Mouse (Mus musculus): Measurements from ENCODE around the gene Gm9821.

Gene Gm9821

DNA sequence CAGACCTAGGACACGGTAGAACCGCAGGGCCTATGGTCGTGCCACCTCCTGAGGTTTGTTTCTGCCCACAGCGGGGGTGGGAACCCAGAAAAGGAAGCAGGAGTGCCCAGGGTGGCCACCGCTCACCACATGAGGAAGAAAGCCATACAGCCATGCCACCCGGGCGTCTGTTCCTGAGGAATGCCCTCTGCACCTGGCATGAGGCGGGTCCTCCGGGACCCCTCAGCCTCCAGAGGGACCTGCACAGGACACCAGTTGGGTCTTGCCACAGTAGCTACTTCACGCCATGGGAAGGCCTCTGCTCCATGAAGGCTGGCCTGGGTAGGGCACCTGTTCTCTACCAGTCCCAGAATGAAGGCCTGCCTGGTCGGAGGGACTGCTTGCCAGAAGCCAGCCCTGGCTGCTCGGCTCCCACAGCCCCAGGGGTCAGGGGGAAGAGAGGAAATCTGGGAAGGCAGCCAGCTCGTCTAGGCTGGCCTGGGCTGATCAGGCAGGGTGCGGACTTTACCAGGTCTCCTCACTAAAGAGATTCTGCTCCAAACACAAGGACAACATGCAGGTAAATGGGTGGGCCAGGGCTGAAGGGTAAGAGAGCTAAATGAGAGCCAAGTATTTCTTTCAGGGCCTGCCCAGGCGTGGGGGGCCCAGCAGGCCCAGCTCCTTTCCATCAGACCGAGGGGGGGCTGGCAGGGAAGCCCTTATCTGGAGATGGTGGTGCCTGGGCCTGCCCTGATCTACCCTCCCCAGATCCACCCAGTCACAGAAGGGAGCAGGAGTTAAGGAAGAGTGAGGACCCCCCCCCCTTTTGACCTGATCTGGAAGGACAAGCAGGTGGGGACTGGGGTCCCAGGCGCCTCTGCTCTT lies 4.1 kb downstream of the Gm9821 start:
- peak; percentile 73 for DNase-seq

DNA sequence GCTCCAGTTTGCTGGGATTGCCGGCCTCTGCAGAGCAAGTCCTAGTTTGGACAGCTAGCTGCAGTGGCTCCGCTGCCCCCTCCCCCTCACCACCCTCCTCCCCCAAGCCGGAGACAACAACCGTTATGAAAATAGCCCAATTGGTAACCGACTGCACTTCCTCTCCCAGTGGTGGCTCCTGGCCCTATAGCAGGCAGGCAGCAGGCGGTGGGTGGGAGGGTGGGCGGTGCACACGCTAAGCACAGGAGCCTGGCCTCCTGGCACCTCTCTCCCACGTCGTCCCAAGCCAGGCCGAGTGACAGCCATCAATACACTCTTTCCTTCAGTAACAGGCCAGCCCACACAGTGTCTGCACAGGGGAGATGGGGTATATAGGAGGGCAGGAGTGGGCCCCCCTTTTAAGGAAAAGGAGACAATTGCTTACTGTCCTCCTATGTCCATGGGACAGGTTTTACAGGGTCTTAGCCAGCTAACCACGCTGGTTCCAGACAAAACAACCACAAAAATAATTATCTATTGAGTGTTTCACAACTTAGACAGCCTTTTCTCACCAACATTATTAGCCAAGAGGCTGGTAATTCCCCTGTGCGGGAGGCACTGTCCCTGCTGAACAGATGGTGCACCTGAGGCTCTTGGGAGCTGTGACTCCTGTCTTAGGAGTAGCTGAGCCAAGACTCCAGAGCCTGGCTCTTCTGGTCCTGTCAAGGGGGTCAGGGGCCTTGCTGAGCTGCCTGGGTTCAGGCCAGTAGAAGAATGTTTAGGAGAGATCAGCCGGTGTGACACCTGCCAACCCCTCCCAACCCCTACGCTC lies 5.0 kb downstream of the Gm9821 start:
- peak; percentile 75 for DNase-seq

DNA sequence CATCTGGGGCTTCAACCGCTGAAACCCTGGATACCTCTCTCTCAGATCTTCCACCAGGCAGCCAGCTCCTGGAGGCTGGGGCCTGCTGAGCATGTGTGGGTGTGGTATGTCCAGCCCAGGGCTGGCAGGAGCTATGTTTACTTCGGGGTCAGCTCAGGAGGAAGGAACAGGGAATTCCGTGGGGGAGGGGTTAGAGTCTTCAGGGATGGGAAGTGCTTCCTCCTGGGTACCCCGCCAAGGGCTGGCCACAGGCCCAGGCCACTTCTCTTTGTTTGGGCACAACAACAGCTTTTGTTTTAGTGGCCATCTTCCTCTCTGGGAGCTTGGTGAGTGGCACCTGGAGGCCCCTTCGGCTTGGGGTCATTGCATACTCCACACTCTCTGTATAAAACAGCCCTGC lies 8.3 kb downstream of the Gm9821 start:
- DNase-seq, result no peak

DNA sequence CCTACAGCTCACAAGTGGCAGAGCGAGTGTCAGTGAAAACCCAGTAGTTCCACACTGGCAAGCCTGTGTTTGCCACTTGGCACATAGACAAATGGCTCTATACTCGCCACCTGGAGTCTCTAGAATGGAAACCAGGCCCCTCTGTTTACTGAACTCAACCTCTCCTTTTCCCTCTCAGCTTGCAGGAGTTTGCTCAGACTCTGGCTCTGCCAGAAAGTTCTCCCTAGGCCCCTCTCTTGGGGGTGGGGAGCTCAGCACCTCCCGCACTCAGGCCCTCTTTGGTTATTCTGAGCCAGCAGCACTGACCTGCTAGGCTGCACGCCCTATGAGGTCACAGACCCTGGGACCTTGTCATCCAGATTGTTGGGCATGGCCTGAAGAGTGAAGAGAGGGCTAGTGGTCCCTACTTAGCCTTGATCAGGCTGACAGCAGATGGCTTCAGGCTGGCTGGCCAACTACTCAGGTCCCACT lies 9.7 kb downstream of the Gm9821 start:
- no peak for DNase-seq

DNA sequence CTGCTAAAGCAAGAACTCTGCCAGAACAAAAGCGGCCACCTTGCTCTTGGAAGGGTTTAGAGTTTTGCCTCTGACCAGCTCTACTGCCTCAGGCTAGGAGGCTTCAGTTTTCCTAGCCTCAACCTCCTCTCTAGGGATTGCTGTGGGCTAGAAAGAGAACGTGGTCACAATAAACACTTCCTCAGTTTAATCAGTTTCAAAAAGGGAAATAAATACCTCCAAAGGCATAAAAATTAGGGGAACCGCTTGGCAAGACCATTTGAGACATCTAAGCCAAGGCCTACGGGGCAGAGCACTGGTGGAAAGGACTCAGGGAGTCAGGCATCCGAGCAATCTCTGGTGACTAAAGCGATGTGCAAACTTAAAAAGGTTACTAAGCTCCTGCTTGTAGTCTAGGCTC lies 10.4 kb downstream of the Gm9821 start:
- no peak for DNase-seq

DNA sequence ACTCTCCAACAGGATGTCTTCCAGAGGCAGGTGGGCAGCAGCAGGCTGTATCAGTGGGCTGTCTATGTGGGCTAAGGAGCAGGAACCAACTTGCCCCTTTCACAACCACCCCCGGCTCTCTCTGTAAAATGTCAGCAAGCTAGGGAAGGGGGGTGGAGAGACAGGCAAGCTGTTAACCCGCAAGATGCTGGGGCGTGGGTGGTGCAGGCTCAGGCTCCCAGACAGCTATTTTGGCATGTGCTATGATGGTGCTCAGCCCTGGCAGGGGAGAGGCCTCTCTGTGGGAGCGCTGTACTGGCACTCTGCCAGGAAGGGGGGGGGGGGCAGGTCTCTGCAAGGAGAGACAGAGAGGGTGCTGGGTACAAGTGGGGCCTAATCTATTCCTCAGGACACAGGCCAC lies 11.6 kb downstream of the Gm9821 start:
- no peak for DNase-seq

DNA sequence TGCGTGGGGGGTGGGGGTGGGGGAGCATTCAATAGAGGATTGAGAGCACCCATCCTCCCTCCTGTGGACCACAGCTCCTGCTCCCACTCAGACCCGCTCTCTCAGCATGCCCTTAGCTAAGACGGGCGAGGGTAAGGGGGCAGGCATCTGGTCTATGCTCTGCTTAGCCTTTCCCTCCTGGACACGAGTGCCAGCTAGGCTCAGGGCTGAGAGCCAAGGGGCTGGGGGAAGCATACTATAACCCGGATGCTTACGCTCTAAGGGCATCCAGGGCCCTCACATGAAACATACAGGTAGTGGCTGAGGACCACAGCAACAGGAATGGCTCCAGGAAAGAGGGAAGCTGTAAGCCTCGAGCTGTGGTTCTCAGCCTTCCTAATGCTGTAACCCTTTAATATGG lies 12.5 kb downstream of the Gm9821 start:
- DNase-seq, result no peak

DNA sequence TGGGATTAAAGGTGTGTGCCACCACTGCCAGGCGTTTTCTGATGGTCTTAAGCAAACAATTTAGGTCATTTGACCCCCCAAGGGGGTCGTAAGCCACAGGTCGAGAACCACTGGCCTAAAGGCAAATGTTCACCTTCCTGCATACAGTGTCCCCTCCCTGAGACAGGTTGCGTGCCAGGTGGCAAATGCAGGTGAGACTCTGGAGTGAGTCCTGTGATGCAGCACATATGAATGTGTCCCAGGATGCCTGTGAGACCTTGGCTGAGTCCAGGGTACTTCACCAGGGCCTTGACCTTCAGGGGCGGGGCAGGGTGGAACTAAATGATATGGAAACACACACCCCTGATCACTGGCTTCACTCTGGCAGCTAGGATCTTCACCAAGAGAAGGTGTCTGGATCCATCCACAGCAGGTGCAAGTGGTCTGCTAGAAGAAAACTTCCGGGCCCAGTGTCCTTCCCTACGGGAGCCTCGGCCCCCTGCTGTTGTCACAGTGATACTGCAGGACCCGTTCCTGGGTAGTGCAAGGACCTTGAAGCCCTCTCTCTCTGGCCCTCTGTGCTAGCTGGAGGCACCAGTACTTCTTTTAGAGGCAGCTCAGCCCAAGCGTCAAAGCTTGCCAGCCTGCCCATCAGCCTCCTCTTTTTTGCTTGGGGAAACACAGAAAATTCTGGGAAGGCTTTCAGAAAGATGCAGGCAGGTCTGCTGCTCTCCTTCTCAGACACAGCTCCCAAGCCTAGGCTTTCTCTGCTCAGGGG lies 13.4 kb downstream of the Gm9821 start:
- peak; percentile 61 for DNase-seq

DNA sequence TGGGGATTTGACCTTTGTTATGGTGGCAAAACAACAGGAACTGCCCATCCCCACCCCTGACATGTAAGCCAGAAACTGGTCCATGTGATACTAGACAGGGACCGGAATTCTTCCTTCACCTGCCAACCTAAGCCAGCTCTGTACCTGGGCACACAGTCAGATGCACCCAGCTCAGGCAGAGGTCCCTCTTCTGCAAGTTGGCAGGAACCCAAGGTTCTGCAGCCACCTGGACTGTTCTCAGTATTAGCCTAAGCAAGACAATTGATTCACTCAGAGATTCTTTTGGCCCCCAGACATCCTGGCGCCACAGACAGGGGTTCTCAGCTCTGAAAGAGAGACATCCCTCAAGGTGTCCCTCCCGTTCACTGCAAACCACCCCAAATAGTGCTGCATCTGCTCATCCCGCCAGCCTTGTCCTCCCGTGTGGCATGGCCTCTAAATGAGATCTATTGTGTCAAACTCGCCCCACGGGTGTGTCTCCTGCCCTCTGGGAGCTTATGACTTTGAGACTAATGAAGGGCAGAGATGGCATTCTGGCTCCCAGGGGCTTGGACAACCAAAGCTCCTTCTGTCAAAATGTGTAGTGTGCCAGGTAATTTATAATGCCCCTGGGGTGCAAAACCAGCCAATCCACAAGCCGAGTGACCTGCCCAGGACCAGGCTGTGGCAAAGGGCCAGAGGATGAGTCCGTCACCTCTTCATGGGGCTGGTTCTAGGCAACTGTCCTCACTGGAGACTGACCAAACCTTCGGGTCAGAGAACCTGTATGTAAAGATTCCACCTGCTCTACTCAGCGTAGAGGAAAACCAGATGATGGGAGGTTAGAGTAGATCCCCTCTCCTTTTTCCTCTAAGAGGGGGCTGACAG lies 14.3 kb downstream of the Gm9821 start:
- peak; percentile 82 for DNase-seq

DNA sequence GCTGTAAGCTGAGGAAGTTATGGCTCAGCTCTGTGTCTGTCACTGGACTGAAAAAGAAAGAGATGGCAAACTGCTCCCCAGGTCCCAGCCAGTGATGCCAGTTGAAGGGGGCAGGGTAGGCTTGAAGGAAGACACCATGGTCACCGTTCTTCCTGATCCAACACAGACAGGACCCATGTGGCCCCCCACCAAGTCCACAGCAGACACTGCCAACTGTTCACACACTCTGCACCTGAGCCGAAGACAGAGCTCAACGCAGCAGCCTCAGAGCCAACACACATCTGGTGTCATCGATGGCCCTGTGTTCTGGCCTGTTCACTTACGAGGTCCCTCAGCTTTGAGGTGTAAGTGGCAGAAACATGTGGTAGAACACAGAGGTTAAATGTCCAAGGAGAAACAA lies 15.0 kb downstream of the Gm9821 start:
- no peak for DNase-seq

DNA sequence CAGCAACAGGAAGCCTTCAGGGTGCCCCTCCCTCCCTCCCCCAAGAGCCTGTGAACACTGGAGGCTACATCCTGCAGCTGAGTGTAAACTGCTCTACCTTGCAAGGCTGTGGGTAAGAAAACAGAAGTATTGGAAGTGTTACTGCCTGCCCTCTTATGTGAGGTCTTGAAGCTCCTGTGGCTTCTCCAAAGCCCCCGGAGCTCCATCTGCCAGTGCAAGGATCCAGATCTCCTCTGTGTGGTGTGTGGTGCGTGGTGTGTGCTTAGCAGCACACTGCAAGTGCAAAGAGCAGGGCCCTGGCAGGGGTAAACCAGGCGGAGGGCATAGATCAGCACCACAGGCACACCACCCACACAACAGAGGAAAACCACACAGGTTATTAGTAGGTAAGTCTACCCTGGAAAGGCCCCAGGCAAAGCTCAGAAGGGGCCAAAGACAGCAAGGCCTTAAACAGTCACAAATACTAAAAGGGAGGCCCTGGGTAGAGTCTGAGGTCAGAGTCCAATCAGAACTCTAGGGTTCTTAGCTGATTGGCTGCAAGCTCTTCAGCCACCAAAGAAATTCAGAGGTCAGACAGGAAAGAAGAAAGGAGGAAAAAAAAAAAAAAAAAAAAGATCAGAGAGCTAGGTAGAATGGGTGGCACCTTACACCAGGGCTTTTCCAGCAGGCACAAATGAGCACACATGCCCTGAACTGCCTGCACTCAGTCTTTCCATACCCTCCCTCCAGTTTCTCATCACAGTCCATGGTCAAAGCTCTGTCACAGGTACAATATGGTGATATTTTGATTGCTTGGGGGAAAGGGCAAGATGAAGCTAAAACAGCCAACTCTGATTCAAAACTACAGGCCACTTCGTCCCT lies 16.6 kb downstream of the Gm9821 start:
- DNase-seq, result peak; percentile 40

DNA sequence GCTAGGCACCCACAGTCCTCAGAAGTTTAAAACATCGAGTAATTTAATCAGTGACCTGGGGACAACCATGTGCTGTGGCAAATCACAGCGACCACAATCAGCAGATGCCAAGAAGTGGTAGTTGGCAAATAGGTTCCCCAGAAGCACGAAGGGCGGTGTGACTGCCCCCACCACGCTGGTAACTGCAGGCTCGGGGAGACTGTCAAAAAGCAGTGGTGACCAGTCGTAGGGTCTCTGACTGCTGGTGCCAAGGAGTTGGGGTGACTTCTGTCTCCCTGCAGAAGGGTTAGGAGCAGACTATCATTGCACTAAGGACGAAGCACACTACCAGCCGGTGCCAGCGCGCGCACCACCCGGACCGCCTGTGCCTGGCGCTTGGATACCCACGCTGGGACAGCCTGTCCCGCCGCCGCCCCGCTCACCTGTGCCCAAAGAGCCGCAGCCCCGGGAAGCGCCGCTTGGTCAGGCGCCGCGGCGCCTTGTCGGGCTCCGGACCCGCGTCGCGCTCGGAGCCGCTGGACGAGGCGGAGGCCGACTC lies 17.4 kb downstream of the Gm9821 start:
- peak; percentile 59 for DNase-seq

DNA sequence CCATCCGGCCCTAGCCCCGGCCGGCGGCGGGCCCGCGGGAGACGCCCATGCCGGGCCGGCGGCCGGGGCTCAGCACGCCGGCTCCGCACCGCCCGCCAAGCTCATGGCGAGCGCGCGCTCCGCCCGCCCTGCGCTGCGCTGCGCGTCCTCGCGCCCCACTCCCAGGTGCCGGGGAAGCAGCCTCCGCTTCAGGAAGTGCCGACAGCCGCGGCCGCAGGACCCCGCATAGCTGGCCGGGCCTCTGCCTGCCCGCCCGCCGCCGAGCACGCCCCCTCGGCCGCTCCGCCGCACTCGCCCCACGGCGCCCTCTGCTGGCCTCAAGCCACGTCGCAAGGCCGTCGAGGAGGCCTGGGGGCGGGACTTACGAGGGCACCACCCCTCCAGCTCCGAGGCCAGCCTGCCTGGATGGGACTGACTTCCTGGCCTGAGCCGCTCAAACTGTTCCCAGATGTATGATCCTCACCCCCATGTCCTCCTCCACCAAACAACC lies 18.0 kb downstream of the Gm9821 start:
- peak; percentile 96 for DNase-seq

DNA sequence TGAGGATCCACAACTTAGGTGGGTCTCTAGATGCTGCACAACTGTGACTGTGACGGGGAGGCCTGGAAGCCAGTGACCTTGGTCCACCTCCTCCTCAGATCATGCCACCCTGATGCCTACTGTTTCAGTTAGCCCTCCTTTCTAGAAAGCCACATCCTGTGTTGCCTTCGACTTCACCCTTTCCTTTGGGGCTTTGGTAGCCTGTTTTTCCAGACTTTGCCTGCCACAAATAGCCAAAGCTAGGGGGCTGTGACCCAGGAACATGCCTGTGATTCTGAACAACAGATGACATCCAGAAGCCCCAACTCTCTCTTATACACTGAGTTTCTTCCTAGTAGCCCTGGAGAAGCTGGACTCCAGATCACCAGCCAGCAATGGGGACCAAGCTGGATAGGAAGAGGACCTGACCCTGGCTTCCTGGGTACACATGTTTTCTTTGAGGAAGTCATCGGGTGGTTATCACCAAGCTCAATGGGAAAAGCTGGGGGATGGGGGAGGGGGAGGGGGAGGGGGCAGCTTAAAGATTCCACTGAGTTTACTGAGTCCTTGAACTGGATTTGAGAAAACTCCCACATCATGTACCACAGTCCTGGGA lies 19.2 kb downstream of the Gm9821 start:
- no peak for DNase-seq

DNA sequence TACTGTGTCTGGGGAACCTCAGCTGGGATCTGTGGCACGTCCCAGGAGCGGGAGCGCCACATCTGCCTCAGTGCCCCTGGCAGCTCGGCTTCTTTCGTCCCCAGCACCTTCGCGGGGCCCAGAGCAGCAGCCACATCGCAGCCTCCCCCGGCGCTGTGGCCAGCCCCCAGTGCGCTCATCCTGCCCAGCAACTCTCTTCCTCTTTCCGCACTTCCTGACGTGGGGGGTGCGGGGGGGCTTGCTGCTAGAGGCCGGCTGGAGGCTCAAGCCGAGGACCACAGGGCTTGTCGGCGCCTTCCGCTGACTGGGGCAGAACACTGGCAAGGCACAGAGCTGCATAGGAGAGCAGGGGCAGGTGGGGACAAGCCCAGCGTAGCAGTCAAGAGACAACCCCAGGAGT lies 19.9 kb downstream of the Gm9821 start:
- DNase-seq, result peak; percentile 27

DNA sequence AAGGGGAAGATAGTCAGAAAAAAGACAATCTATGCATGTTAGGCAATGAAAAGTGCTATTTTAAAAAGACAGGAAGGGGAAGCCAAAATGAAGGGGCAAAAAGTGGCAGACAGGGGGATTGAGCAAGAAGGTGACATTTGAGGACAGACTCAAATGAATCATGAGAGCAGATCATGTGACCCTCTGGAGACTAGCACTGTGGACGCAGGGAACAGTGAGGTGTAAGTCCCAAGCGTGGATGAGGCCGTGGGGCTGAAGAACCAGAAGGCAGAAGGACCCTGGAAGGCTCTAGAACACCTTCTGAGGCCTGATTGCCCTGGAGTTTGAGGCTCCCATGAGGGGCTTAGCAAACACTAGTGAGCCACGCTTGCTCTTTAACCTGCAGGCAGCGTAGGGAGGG lies 20.9 kb downstream of the Gm9821 start:
- no peak for DNase-seq

DNA sequence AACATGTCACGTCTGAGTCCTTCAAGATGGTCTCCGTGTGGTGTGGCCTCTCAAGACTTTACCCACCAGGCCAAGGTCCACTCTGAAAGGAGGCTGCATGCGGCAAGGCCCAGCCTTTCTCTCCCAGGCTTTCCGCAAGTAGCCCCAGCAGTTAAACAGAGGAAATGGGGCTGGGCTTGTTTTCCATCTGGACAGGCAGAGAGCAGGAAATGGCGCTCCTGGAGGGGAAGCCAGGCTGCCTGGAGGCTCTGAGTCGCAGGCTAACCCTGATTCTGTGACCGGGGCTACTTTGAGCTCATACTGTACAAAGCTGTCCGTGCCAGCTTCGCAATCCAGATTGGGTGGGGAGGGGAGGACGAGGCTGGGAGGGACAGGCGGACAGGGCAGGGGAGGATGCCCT lies 22.5 kb downstream of the Gm9821 start:
- peak; percentile 23 for DNase-seq

DNA sequence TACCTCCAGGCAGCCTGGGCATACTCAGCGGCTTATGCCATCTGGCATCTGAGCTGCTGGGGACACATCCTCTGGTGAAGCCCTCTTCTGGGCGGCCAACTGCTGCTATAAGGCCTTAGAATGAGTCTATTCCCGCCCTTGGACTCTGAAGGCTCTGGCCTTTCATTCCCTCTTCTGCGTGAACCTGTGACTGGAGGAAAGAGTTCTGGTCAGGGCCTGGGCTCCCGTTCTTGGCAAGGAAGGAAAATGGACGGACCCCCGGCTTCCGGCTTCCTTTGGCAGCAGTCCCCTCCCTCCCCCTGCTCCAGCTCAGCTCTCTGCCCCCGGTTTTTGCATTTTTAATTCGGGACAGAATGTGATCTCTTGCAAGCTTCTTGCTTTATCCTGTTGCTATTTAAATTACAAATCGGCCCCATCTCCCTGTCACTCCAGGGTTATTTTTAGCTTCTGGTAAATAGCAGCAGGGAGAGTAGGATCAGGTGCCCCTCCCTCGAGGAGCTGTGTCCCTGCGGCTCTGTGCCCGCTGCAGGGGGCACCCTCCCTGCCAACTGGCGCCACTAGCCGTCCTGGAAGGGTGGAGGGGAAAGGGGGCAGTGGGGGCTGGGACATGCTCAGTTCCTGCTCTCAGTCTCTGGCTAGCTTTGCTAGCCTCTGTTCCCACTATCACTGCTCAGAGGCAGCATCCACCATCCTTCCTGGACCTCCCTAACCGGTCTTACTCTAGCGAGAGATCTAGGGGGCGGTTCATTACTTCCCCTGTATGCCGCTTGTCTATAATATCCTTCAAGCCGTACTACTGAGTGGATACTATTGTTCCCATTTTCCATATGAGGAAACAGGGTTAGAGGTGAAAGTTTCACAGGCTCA lies 26.0 kb downstream of the Gm9821 start:
- peak; percentile 78 for DNase-seq

DNA sequence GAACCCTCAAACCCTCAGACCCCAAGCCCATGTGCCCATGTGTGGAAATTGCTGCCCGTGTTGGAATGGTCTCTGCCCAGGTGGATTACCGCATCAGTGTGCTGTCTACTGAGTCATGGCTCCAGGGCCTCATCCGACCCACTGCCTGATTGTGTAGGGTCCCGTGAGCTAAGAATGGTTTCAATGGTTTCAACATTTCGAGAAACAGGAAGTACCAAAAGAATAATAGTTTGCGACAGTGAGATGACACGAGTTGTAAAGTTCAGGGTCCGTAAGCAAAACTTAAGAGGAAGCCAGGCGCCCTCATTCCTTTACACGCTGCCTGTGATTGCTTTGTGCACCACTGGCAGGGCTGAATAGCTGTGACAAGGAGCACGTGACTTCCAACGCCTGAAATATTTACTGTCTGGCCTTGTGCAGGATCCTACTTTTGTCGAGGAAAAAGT lies 26.6 kb downstream of the Gm9821 start:
- no peak for DNase-seq

Measured in cerebellum, adult 8-10 months (tissue).